Mouse (Mus musculus): ENCODE data around the gene Satb2. TPM values are rescaled to one million over a fixed set of nuclear protein-coding genes. Genes with fewer than 3 reads are reported as not detected.

The Satb2 gene
- polyA plus RNA-seq, 1 experiment from 2014 or later: 1.1 TPM

DNA sequence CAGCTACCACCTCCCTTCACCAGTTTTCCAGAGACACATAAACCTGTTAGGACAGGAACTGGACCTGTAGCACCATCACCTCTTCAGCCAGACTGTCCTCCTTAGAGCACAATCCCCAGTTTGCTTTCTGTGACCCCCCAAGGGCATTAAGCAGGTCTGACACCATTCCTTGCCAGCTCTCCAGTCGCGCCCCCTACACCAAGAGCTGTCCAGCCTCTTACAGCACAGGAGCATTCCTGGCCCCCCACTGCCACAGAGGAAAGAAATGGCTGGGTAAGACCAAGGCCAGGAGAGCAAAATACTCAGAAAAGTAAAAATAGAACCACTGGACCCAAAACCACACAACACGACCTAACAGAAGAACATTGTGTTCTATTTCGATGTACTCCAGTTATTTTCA is 48.4 kb downstream of the Satb2 start:
- WGBS: 91% methylated on average over 4 of the region's 4 CpGs
- ATAC-seq (ENCODE audit: insufficient number of reproducible peaks, insufficient read depth, low FRiP score, low read depth): no peak
- no peak overlapping the region for H3K27ac ChIP-seq (ENCODE audit: low read length)
- H3K36me3 ChIP-seq (ENCODE audit: control insufficient read depth, insufficient read depth, low read length): no peaks in the 10 kb centered on the region
- H3K9ac ChIP-seq (replicated peaks; ENCODE audit: low read depth, low read length): no peak overlapping the region
- no peaks in the 10 kb centered on the region for H3K27me3 ChIP-seq (ENCODE audit: control insufficient read depth, insufficient read depth, low read length)
- no peaks in the 10 kb centered on the region; the same call in 1 of the 2 replicates for H3K4me1 ChIP-seq (ENCODE audit: control insufficient read depth, insufficient read depth, low read length)
- no peaks in the 10 kb centered on the region for H3K9me3 ChIP-seq (ENCODE audit: control insufficient read depth, low read depth, low read length)
- no peak overlapping the region for H3K4me2 ChIP-seq (replicated peaks; ENCODE audit: low read depth, low read length)
- no peak overlapping the region for H3K4me3 ChIP-seq (ENCODE audit: low read depth, low read length)

DNA sequence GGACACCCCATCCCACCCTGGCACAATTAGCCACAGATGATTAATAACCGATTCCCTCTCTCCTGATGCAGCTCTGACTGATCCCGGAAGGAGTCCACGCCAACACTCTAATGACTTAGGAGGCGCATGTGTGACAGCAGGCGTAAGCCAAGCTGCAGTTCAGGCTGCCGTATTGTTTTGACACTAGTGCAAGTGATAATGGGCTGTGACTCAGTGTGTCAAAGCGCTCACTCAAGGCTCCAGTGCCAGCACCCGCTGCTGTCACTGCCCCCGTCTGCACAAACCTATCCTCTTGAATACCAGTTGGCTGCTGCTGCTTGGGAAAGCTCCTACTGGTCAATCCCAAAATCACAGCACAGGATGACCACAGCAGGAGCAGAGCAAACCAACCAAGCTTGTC is 49.7 kb downstream of the Satb2 start:
- no peak for ATAC-seq (ENCODE audit: insufficient number of reproducible peaks, insufficient read depth, low FRiP score, low read depth)
- H3K27me3 ChIP-seq (ENCODE audit: control insufficient read depth, insufficient read depth, low read length): no peaks in the 10 kb centered on the region
- H3K27ac ChIP-seq (ENCODE audit: low read length): no peak overlapping the region
- H3K4me1 ChIP-seq (ENCODE audit: control insufficient read depth, insufficient read depth, low read length): no peaks in the 10 kb centered on the region; the same call in 1 of the 2 replicates
- H3K4me3 ChIP-seq (ENCODE audit: low read depth, low read length): no peak overlapping the region
- no peak overlapping the region for H3K9ac ChIP-seq (replicated peaks; ENCODE audit: low read depth, low read length)
- H3K36me3 ChIP-seq (ENCODE audit: control insufficient read depth, insufficient read depth, low read length): no peaks in the 10 kb centered on the region
- H3K4me2 ChIP-seq (replicated peaks; ENCODE audit: low read depth, low read length): no peak overlapping the region
- H3K9me3 ChIP-seq (ENCODE audit: control insufficient read depth, low read depth, low read length): no peaks in the 10 kb centered on the region
- 64% methylated on average over 9 of the region's 9 CpGs for WGBS

DNA sequence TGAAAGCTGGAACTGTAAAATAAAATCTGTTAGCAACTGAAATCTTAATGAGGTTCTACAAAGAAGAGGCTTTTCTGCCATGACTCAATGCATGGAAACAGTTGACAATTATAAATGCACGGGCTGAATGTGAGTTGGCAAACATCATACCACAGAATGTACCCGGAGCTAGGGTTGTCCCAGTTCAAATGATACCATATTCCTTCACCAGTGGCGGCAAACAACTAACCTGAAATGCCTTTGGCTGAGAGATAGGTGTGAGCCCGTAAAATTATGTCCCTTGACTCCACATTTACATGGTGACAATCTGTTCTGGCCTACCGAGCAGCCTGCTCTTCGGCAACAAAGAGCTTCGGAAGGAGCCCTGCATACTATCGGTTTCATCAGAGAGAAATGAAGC is 58.0 kb downstream of the Satb2 start:
- ATAC-seq (ENCODE audit: insufficient number of reproducible peaks, insufficient read depth, low FRiP score, low read depth): no peak
- WGBS: 85% methylated on average over 8 of the region's 8 CpGs

GRCm38 (mm10) chr1:56914279-56914678 is 64.2 kb downstream of the Satb2 start:
- WGBS: 86% methylated on average over 6 of the region's 6 CpGs
- no peaks in the 10 kb centered on the region for H3K9me3 ChIP-seq (ENCODE audit: control insufficient read depth, low read depth, low read length)
- H3K27me3 ChIP-seq (ENCODE audit: control insufficient read depth, insufficient read depth, low read length): no peaks in the 10 kb centered on the region
- ATAC-seq (ENCODE audit: insufficient number of reproducible peaks, insufficient read depth, low FRiP score, low read depth): no peak
- no peaks in the 10 kb centered on the region for H3K36me3 ChIP-seq (ENCODE audit: control insufficient read depth, insufficient read depth, low read length)
- no peak overlapping the region for H3K4me3 ChIP-seq (ENCODE audit: low read depth, low read length)
- no peak overlapping the region for H3K4me2 ChIP-seq (replicated peaks; ENCODE audit: low read depth, low read length)
- no peak overlapping the region for H3K9ac ChIP-seq (replicated peaks; ENCODE audit: low read depth, low read length)
- no peaks in the 10 kb centered on the region for H3K4me1 ChIP-seq (ENCODE audit: control insufficient read depth, insufficient read depth, low read length)
- no peak overlapping the region for H3K27ac ChIP-seq (ENCODE audit: low read length)

More for the DNA sequence above, 58.0 kb downstream of the Satb2 start:
- Histone ChIP-seq H3K9me3 (ENCODE audit: control insufficient read depth, low read depth, low read length) (no peaks in the 10 kb centered on the region), H3K36me3 (ENCODE audit: control insufficient read depth, insufficient read depth, low read length) (no peaks in the 10 kb centered on the region), H3K4me3 (ENCODE audit: low read depth, low read length) (no peak overlapping the region), H3K27me3 (ENCODE audit: control insufficient read depth, insufficient read depth, low read length) (no peaks in the 10 kb centered on the region), H3K4me2 (replicated peaks; ENCODE audit: low read depth, low read length) (no peak overlapping the region), H3K9ac (replicated peaks; ENCODE audit: low read depth, low read length) (no peak overlapping the region), H3K27ac (ENCODE audit: low read length) (no peak overlapping the region), H3K4me1 (ENCODE audit: control insufficient read depth, insufficient read depth, low read length) (no peaks in the 10 kb centered on the region; the same call in 1 of the 2 replicates)

- ATAC-seq (ENCODE audit: insufficient number of reproducible peaks, insufficient read depth, low FRiP score, low read depth): no peak
- Histone ChIP-seq H3K4me1 (ENCODE audit: control insufficient read depth, insufficient read depth, low read length) (no peaks in the 10 kb centered on the region), H3K27ac (ENCODE audit: low read length) (no peak overlapping the region), H3K4me2 (replicated peaks; ENCODE audit: low read depth, low read length) (no peak overlapping the region), H3K27me3 (ENCODE audit: control insufficient read depth, insufficient read depth, low read length) (no peaks in the 10 kb centered on the region), H3K4me3 (ENCODE audit: low read depth, low read length) (no peak overlapping the region), H3K36me3 (ENCODE audit: control insufficient read depth, insufficient read depth, low read length) (no peaks in the 10 kb centered on the region), H3K9ac (replicated peaks; ENCODE audit: low read depth, low read length) (no peak overlapping the region), H3K9me3 (ENCODE audit: control insufficient read depth, low read depth, low read length) (no peaks in the 10 kb centered on the region)
- 79% methylated on average over 3 of the region's 3 CpGs for WGBS
These were observed 77.7 kb downstream of the Satb2 start for GRCm38 (mm10) chr1:56900706-56901287.

DNA sequence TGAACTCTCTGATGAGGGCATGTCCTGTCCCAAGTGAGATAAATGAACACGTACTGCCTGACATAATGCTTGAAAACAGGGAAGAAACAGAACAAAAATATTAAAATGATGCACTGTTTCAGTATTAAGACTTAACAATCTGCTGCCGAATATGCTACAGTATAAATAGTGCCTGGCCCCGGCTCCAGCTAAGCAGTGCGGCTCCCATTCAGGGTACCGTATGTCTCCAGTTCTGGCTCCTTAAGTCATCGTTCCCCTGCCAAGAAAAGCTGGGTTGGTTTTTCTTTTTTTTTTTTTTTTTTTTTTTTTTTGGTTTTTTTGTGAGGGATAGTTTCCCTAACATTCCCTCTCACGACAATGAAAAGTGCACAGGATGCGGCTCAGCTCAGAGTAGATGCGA is 78.3 kb downstream of the Satb2 start:
- H3K27ac ChIP-seq (ENCODE audit: low read length): no peak overlapping the region
- H3K36me3 ChIP-seq (ENCODE audit: control insufficient read depth, insufficient read depth, low read length): no peaks in the 10 kb centered on the region
- H3K9ac ChIP-seq (replicated peaks; ENCODE audit: low read depth, low read length): no peak overlapping the region
- H3K4me1 ChIP-seq (ENCODE audit: control insufficient read depth, insufficient read depth, low read length): no peaks in the 10 kb centered on the region
- no peak overlapping the region for H3K4me2 ChIP-seq (replicated peaks; ENCODE audit: low read depth, low read length)
- H3K9me3 ChIP-seq (ENCODE audit: control insufficient read depth, low read depth, low read length): no peaks in the 10 kb centered on the region
- no peak for ATAC-seq (ENCODE audit: insufficient number of reproducible peaks, insufficient read depth, low FRiP score, low read depth)
- H3K27me3 ChIP-seq (ENCODE audit: control insufficient read depth, insufficient read depth, low read length): no peaks in the 10 kb centered on the region
- 85% methylated on average over 9 of the region's 9 CpGs for WGBS
- H3K4me3 ChIP-seq (ENCODE audit: low read depth, low read length): no peak overlapping the region

DNA sequence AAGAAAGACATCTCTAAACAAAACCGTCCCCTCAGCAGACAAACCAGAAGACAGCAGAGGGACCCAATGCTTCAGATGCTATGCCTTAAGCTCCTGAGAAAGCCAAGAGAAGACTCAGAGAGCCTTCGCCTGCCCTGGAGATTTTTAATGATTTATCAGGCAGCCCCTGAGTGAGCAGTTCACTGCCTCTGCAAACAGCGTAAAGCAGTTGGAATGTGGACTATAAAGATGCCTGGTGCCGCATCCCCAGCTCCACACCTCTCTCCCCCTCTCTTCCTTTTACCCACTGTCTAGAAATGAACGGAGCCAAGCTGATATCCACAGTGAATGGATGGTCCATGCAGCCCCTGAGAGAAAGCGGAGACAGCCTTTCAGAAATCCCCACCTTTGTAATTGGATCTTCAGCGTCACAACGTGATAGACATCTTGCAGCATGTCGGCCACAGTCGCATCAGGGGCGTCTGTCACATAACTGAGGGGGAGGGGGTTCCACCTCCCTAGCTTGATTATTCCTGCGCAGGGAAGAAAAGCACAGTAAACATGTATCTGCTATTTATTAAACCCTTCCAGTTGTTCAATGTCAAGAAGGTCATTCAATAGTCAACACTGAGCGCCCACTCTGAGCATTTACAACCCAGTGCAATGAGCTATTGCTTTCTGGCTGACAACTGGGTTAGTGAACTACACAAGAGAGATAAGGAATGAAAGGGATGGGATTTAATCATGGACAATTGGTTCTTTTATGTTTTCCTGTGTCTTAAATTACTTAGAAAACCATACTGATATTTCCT is 79.6 kb downstream of the Satb2 start:
- H3K9me3 ChIP-seq (ENCODE audit: control insufficient read depth, low read depth, low read length): no peaks in the 10 kb centered on the region
- no peak overlapping the region for H3K9ac ChIP-seq (replicated peaks; ENCODE audit: low read depth, low read length)
- H3K36me3 ChIP-seq (ENCODE audit: control insufficient read depth, insufficient read depth, low read length): no peaks in the 10 kb centered on the region
- H3K27me3 ChIP-seq (ENCODE audit: control insufficient read depth, insufficient read depth, low read length): no peaks in the 10 kb centered on the region
- no peak overlapping the region for H3K4me2 ChIP-seq (replicated peaks; ENCODE audit: low read depth, low read length)
- WGBS: 37% methylated on average over 13 of the region's 13 CpGs
- H3K27ac ChIP-seq (ENCODE audit: low read length): no peak overlapping the region
- no peak overlapping the region for H3K4me3 ChIP-seq (ENCODE audit: low read depth, low read length)
- no peaks in the 10 kb centered on the region for H3K4me1 ChIP-seq (ENCODE audit: control insufficient read depth, insufficient read depth, low read length)
- ATAC-seq (ENCODE audit: insufficient number of reproducible peaks, insufficient read depth, low FRiP score, low read depth): no peak

DNA sequence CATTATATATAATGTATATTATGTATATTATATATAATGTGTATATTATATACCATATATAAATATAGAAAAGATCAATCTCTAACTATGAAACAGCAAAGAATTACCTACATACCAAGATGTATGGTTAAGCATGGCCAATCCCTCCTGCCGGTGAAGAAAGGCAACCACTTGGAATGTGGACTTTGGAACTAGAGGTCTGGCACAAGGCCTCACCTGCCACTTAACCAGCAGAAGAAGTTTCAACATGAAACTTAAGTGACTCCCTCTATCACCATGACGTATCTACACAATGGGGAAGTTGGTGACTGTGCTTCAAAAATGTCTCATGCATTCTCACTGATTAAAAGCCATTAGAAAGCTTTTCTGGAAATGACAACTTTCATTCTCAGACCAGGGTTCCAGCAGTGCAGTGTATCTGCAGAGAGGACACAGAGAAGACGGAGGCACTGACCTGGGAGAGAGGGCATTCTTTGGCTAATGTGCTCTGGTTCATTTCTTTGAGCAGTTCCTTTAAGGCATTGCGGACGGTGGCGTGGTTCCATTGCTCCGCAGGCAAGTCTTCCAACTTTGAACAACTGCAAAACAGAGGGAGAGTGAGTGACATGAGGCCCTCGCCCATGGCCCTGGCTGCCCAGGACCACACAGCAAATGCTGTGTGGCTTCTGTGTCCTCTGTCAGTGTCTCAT is 80.8 kb downstream of the Satb2 start:
- no peak for ATAC-seq (ENCODE audit: insufficient number of reproducible peaks, insufficient read depth, low FRiP score, low read depth)
- no peak overlapping the region for H3K9ac ChIP-seq (replicated peaks; ENCODE audit: low read depth, low read length)
- H3K27ac ChIP-seq (ENCODE audit: low read length): no peak overlapping the region
- no peaks in the 10 kb centered on the region for H3K4me1 ChIP-seq (ENCODE audit: control insufficient read depth, insufficient read depth, low read length)
- H3K4me2 ChIP-seq (replicated peaks; ENCODE audit: low read depth, low read length): no peak overlapping the region
- no peak overlapping the region for H3K4me3 ChIP-seq (ENCODE audit: low read depth, low read length)
- H3K36me3 ChIP-seq (ENCODE audit: control insufficient read depth, insufficient read depth, low read length): no peaks in the 10 kb centered on the region
- no peaks in the 10 kb centered on the region for H3K9me3 ChIP-seq (ENCODE audit: control insufficient read depth, low read depth, low read length)
- WGBS: 88% methylated on average over 8 of the region's 8 CpGs
- no peaks in the 10 kb centered on the region for H3K27me3 ChIP-seq (ENCODE audit: control insufficient read depth, insufficient read depth, low read length)

Measured in stomach, embryonic 14.5 days (tissue).